Mouse (Mus musculus) limb, embryonic 11.5 days (tissue): ENCODE results near the gene Sh3pxd2a. TPM values are rescaled to one million over a fixed set of nuclear protein-coding genes. Genes with fewer than 3 reads are reported as not detected.

Source experiments
- ATAC-seq: fragments of 200-750 bp; cut with Nextera tagmentation; 2 replicates; pipeline ENCODE4 v1.8.0; 2017; ENCODE audit warnings: low read depth; ENCODE audit not compliant: insufficient number of reproducible peaks, low FRiP score, low TSS enrichment
- DNase-seq: peaks from one replicate; pipeline ENCODE4 v3.0.0-alpha.2; 2015; ENCODE audit warnings: low spot score
- H3K27ac ChIP-seq: fragments of 300-500 bp; sonication (generic); replicated peaks from 2 replicates; pipeline ENCODE4 v1.5.1; 2014; ENCODE audit warnings: low read depth, mild to moderate bottlenecking, low read length
- H3K27me3 ChIP-seq: fragments of 300-500 bp; sonication (generic); 2 replicates; pipeline ENCODE4 v1.6.1; 2014; ENCODE audit warnings: mild to moderate bottlenecking, low read length, mixed read lengths; ENCODE audit not compliant: control insufficient read depth, insufficient read depth
- H3K36me3 ChIP-seq: fragments of 300-500 bp; sonication (generic); 2 replicates; pipeline ENCODE4 v1.6.1; 2014; ENCODE audit warnings: mild to moderate bottlenecking, low read length, moderate library complexity, mixed read lengths; ENCODE audit not compliant: control insufficient read depth, insufficient read depth
- H3K4me1 ChIP-seq: fragments of 300-500 bp; sonication (generic); 2 replicates; pipeline ENCODE4 v1.6.1; 2014; ENCODE audit warnings: low read length, mixed read lengths; ENCODE audit not compliant: control insufficient read depth, insufficient read depth
- H3K4me2 ChIP-seq: fragments of 300-500 bp; sonication (generic); 2 replicates; pipeline ENCODE4 v1.6.1; 2014; ENCODE audit warnings: low read depth, mild to moderate bottlenecking, moderate library complexity; ENCODE audit not compliant: severe bottlenecking
- H3K4me3 ChIP-seq: fragments of 300-500 bp; sonication (generic); 2 replicates; pipeline ENCODE4 v1.5.1; 2014; ENCODE audit warnings: low read depth, low read length
- H3K9ac ChIP-seq: fragments of 300-500 bp; sonication (generic); 2 replicates; pipeline ENCODE4 v1.6.1; 2014; ENCODE audit warnings: mild to moderate bottlenecking, low read length
- H3K9me3 ChIP-seq: fragments of 300-500 bp; sonication (generic); 2 replicates; pipeline ENCODE4 v1.6.1; 2016; ENCODE audit warnings: low read length; ENCODE audit not compliant: control insufficient read depth
- WGBS: fragments of 180-500 bp; shearing (Covaris S2); extraction: QIAGEN DNeasy Blood & Tissue Kit; methylation state at CpG from one replicate; pipeline ENCODE4 v1.1.7; 2014; 5-methylcytosine and 5-hydroxymethylcytosine counted together
- polyA plus RNA-seq: library from polyadenylated mRNA; unstranded; fragments of >200 nt; fragmentation: Nextera tagmentation; extraction: Ambion mirVana; gene quantifications from 2 replicates; pipeline ENCODE4 v1.2.1, GENCODE M21; 2014

The Sh3pxd2a gene
- polyA plus RNA-seq, 1 experiment from 2014 or later, result 10.4 TPM

GRCm38 (mm10) chr19:47263621-47264020 lies 200.6 kb downstream of the Sh3pxd2a start:
- Histone ChIP-seq H3K9ac (no peak overlapping the region), H3K27ac (no peak overlapping the region), H3K27me3 (no peaks in the 10 kb centered on the region), H3K4me1 (no peaks in the 10 kb centered on the region), H3K9me3 (no peaks in the 10 kb centered on the region), H3K36me3 (peaks cover 11% of the 10 kb centered on the region), H3K4me3 (no peak overlapping the region), H3K4me2 (no peak overlapping the region)
- 91% methylated on average over 8 of the region's 8 CpGs for WGBS
- no peak for DNase-seq
- ATAC-seq, result no peak

- no peak for DNase-seq
- no peak for ATAC-seq
- Histone ChIP-seq H3K4me2 (no peak overlapping the region), H3K27me3 (no peaks in the 10 kb centered on the region), H3K9ac (no peak overlapping the region), H3K4me3 (no peak overlapping the region), H3K4me1 (no peaks in the 10 kb centered on the region), H3K9me3 (no peaks in the 10 kb centered on the region), H3K36me3 (peaks cover 3% of the 10 kb centered on the region; the same call in 1 of the 2 replicates), H3K27ac (no peak overlapping the region)
- 90% methylated on average over 8 of the region's 8 CpGs for WGBS
These were observed 203.0 kb downstream of the Sh3pxd2a start for GRCm38 (mm10) chr19:47261196-47261595.

GRCm38 (mm10) chr19:47259581-47259980 lies 204.6 kb downstream of the Sh3pxd2a start:
- ATAC-seq (peak; percentile 20; the same call in 1 of the 2 replicates), DNase-seq (peak; percentile 69)
- Histone ChIP-seq H3K4me2 (no peak overlapping the region), H3K27me3 (no peaks in the 10 kb centered on the region), H3K9ac (no peak overlapping the region), H3K4me1 (no peaks in the 10 kb centered on the region), H3K27ac (no peak overlapping the region), H3K36me3 (no peaks in the 10 kb centered on the region), H3K9me3 (no peaks in the 10 kb centered on the region), H3K4me3 (no peak overlapping the region)
- 11% methylated on average over 5 of the region's 5 CpGs for WGBS

GRCm38 (mm10) chr19:47255919-47256318 lies 208.3 kb downstream of the Sh3pxd2a start:
- Histone ChIP-seq H3K4me1 (peaks cover 8% of the 10 kb centered on the region; the same call in 1 of the 2 replicates), H3K9ac (no peak overlapping the region), H3K4me3 (no peak overlapping the region), H3K36me3 (no peaks in the 10 kb centered on the region), H3K9me3 (no peaks in the 10 kb centered on the region), H3K4me2 (no peak overlapping the region), H3K27ac (no peak overlapping the region), H3K27me3 (peaks cover 23% of the 10 kb centered on the region)
- DNase-seq (no peak), ATAC-seq (no peak)
- WGBS, result 80% methylated on average over 6 of the region's 6 CpGs

GRCm38 (mm10) chr19:47255036-47255435 lies 209.2 kb downstream of the Sh3pxd2a start:
- no peak for DNase-seq

GRCm38 (mm10) chr19:47253053-47253628 lies 211.1 kb downstream of the Sh3pxd2a start:
- WGBS, result 2% methylated on average over 87 of the region's 90 CpGs
- Histone ChIP-seq H3K9ac (peak overlapping the region; percentile 45; the same call in 1 of the 2 replicates), H3K27ac (no peak overlapping the region), H3K4me3 (peak overlapping the region; percentile 33), H3K27me3 (peaks cover 23% of the 10 kb centered on the region), H3K4me2 (peak overlapping the region; percentile 56), H3K9me3 (no peaks in the 10 kb centered on the region), H3K4me1 (peaks cover 12% of the 10 kb centered on the region; the same call in 1 of the 2 replicates), H3K36me3 (no peaks in the 10 kb centered on the region)
- ATAC-seq (no peak), DNase-seq (peak; percentile 51)

More at GRCm38 (mm10) chr19:47255036-47255435, 209.2 kb downstream of the Sh3pxd2a start:
- Histone ChIP-seq H3K4me1 (peaks cover 8% of the 10 kb centered on the region; the same call in 1 of the 2 replicates), H3K9ac (no peak overlapping the region), H3K27ac (no peak overlapping the region), H3K4me3 (no peak overlapping the region), H3K27me3 (peaks cover 23% of the 10 kb centered on the region), H3K36me3 (no peaks in the 10 kb centered on the region), H3K4me2 (no peak overlapping the region), H3K9me3 (no peaks in the 10 kb centered on the region)
- no peak for ATAC-seq
- WGBS, result 79% methylated on average over 2 of the region's 2 CpGs

GRCm38 (mm10) chr19:47250931-47251330 lies 213.3 kb downstream of the Sh3pxd2a start:
- Histone ChIP-seq H3K27ac (no peak overlapping the region), H3K9ac (no peak overlapping the region), H3K27me3 (peaks cover 23% of the 10 kb centered on the region), H3K4me2 (no peak overlapping the region), H3K36me3 (no peaks in the 10 kb centered on the region), H3K9me3 (no peaks in the 10 kb centered on the region), H3K4me1 (peaks cover 15% of the 10 kb centered on the region; the same call in 1 of the 2 replicates), H3K4me3 (no peak overlapping the region)
- DNase-seq (no peak), ATAC-seq (no peak)
- 79% methylated on average over 6 of the region's 6 CpGs for WGBS

- H3K4me3 ChIP-seq, result no peak overlapping the region
- H3K4me2 ChIP-seq, result no peak overlapping the region
- peaks cover 22% of the 10 kb centered on the region for H3K27me3 ChIP-seq
- ATAC-seq (no peak), DNase-seq (peak; percentile 37)
- no peak overlapping the region for H3K9ac ChIP-seq
- 66% methylated on average over 16 of the region's 16 CpGs for WGBS
- no peaks in the 10 kb centered on the region for H3K9me3 ChIP-seq
- H3K36me3 ChIP-seq, result no peaks in the 10 kb centered on the region
- H3K27ac ChIP-seq, result no peak overlapping the region
- H3K4me1 ChIP-seq, result peaks cover 15% of the 10 kb centered on the region; the same call in 1 of the 2 replicates
These were observed 215.2 kb downstream of the Sh3pxd2a start for GRCm38 (mm10) chr19:47248906-47249568.
